ENCODE assay signal across 12 mouse cellular contexts in the genomic region with DNA sequence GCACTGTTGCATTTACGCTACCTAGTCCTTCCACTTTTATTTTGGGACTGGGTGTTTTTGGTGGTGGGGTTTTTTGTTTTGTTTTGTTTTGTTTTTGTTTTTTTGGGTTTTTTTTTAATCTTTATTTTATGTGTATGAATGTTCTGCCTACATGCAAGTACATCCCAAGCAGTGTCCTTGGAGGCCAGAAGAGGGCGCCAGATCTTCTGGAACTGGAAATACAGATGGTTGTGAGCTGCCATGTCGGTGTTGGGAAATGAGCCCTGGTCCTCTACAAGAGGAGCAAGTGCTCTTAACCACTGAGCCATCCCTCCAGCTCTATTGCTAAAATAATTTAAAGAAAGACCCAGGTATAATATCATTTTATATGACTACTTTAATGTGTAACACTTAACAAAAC. TPM values are rescaled to one million over a fixed set of nuclear protein-coding genes. Genes with fewer than 3 reads are reported as not detected.
DNase-seq lines count a peak whose midpoint lies in the region; ATAC-seq and TF ChIP-seq lines count a peak whose summit lies in the region.
"Had no signal": no experiment of that assay in that cellular context is flagged by ENCODE, and none has a peak within 500 bp of the region (broad histone marks: within the 10 kb centered on the region; RNA-seq: fewer than 3 reads in every experiment).

No protein-coding gene starts in this region.

- H3K9ac ChIP-seq in stomach, postnatal 0 days (ENCODE audit: low read length) = no peak overlapping the region
- H3K9ac ChIP-seq in forebrain, embryonic 13.5 days = no peak overlapping the region
- H3K9ac ChIP-seq: hindbrain, embryonic 15.5 days had no signal

- no peaks in the 10 kb centered on the region for H3K4me1 ChIP-seq in bone marrow macrophage, adult 2 months (ENCODE audit: control insufficient read depth, insufficient read depth, low read length)
- no peaks in the 10 kb centered on the region for H3K4me1 ChIP-seq in stomach, postnatal 0 days (replicated peaks; ENCODE audit: control insufficient read depth, insufficient read depth)
- H3K4me1 ChIP-seq in forebrain, embryonic 13.5 days = peaks cover 6% of the 10 kb centered on the region; the same call in 1 of the 2 replicates

- peak; percentile 49 for TF ChIP-seq CTCF in gastrocnemius, adult 2 months (IDR thresholded peaks at IDR 0.05)
- peak; percentile 45; the same call in 1 of the 2 replicates for TF ChIP-seq CTCF in bone marrow macrophage, adult 2 months (IDR thresholded peaks at IDR 0.05; ENCODE audit: low read depth, low read length)
- TF ChIP-seq CTCF in stomach, postnatal 0 days (IDR thresholded peaks at IDR 0.05; ENCODE audit: low read depth) = peak; percentile 53

- no peaks in the 10 kb centered on the region for H3K36me3 ChIP-seq in stomach, postnatal 0 days (ENCODE audit: control insufficient read depth, insufficient read depth, low read length)
- peaks cover 19% of the 10 kb centered on the region for H3K36me3 ChIP-seq in forebrain, embryonic 13.5 days (ENCODE audit: poor library complexity, severe bottlenecking)

- intact Hi-C loops in gastrocnemius, adult 2 months (cut with DNase I) = no loop called here
- intact Hi-C loops in left cerebral cortex, postnatal 25 days (cut with DNase I) = no loop called here

- no peak overlapping the region for H3K4me2 ChIP-seq in stomach, postnatal 0 days (replicated peaks; ENCODE audit: low read depth)
- H3K4me2 ChIP-seq in forebrain, embryonic 13.5 days = no peak overlapping the region
- H3K4me2 ChIP-seq: hindbrain, embryonic 15.5 days had no signal

- no peaks in the 10 kb centered on the region for H3K27me3 ChIP-seq in stomach, postnatal 0 days (ENCODE audit: control insufficient read depth, insufficient read depth, low read length)
- no peaks in the 10 kb centered on the region for H3K27me3 ChIP-seq in forebrain, embryonic 13.5 days
- H3K27me3 ChIP-seq: hindbrain, embryonic 15.5 days had no signal

- no peak for ATAC-seq in stomach, postnatal 0 days (ENCODE audit: low FRiP score, low TSS enrichment)
- ATAC-seq in forebrain, embryonic 13.5 days = no peak

- no peak for DNase-seq in gastrocnemius, adult 2 months
- no peak for DNase-seq in gastrocnemius, postnatal 25 days
- DNase-seq in spleen, adult 12 weeks (ENCODE audit: low spot score) = peak; percentile 23
- no peak for DNase-seq in spleen, adult 18-20 months
- DNase-seq in stomach, postnatal 0 days (ENCODE audit: low spot score) = no peak
- no peak for DNase-seq in left cerebral cortex, postnatal 25 days (ENCODE audit: low spot score in 2 of 2)

- H3K4me3 ChIP-seq in gastrocnemius, adult 2 months = no peak overlapping the region
- H3K4me3 ChIP-seq in bone marrow macrophage, adult 2 months (ENCODE audit: insufficient read depth, low read length) = no peak overlapping the region
- no peak overlapping the region for H3K4me3 ChIP-seq in stomach, postnatal 0 days (ENCODE audit: low read depth, low read length)
- no peak overlapping the region for H3K4me3 ChIP-seq in forebrain, embryonic 13.5 days
- H3K4me3 ChIP-seq: hindbrain, embryonic 15.5 days had no signal

- H3K9me3 ChIP-seq in stomach, postnatal 0 days (ENCODE audit: control insufficient read depth, low read length) = no peaks in the 10 kb centered on the region
- no peaks in the 10 kb centered on the region for H3K9me3 ChIP-seq in forebrain, embryonic 13.5 days (replicated peaks)
- H3K9me3 ChIP-seq: hindbrain, embryonic 15.5 days had no signal

- H3K27ac ChIP-seq in gastrocnemius, adult 2 months = no peak overlapping the region
- H3K27ac ChIP-seq in bone marrow macrophage, adult 2 months (ENCODE audit: insufficient read depth, low read depth, low read length) = no peak overlapping the region
- no peak overlapping the region for H3K27ac ChIP-seq in stomach, postnatal 0 days (replicated peaks)
- no peak overlapping the region for H3K27ac ChIP-seq in forebrain, embryonic 13.5 days
- H3K27ac ChIP-seq: hindbrain, embryonic 15.5 days; macrophage had no signal

- TF ChIP-seq EP300 in stomach, postnatal 0 days (optimal IDR thresholded peaks at IDR 0.05) = no peak

- WGBS in stomach, postnatal 0 days = 55% methylated on average over 3 of the region's 3 CpGs
- 55% methylated on average over 3 of the region's 3 CpGs for WGBS in forebrain, embryonic 13.5 days

- TF ChIP-seq POLR2A in bone marrow macrophage, adult 2 months (IDR thresholded peaks at IDR 0.05; ENCODE audit: borderline replicate concordance, low read depth, low read length) = no peak

RNA-seq across cellular contexts. Expression of a gene that starts 16.5 kb away (rescaled TPM):
- total RNA-seq in gastrocnemius, adult 2 months (2021) = 10 to 100 TPM; 25.8 to 27.8 TPM
- total RNA-seq in gastrocnemius, postnatal 25 days (2021) = 10 to 100 TPM; 22.3 to 25.3 TPM
- 44.7 and 46.1 TPM in 2 replicates for polyA plus RNA-seq in bone marrow macrophage, adult 2 months (2012; ENCODE audit: insufficient read depth, insufficient read length, missing spikeins)
- 26.8 and 29.8 TPM in 2 replicates for polyA plus RNA-seq in stomach, postnatal 0 days (2015; fragmentation: Nextera tagmentation; extraction: Ambion mirVana)
- 19.4 and 20.3 TPM in 2 replicates for polyA plus RNA-seq in forebrain, embryonic 13.5 days (2015; fragmentation: Nextera tagmentation; extraction: Ambion mirVana)
- total RNA-seq in left cerebral cortex, postnatal 25 days (2021) = 10 to 100 TPM; 58.7 to 62.3 TPM

RNA-seq across cellular contexts. Expression of a gene that starts 24.0 kb away (rescaled TPM):
- 10 to 100 TPM; 41.0 to 46.7 TPM for total RNA-seq in gastrocnemius, adult 2 months (2021)
- total RNA-seq in gastrocnemius, postnatal 25 days (2021) = 10 to 100 TPM; 38.6 to 45.3 TPM
- 89.5 and 91.7 TPM in 2 replicates for polyA plus RNA-seq in bone marrow macrophage, adult 2 months (2012; ENCODE audit: insufficient read depth, insufficient read length, missing spikeins)
- 310 and 318 TPM in 2 replicates for polyA plus RNA-seq in stomach, postnatal 0 days (2015; fragmentation: Nextera tagmentation; extraction: Ambion mirVana)
- polyA plus RNA-seq in forebrain, embryonic 13.5 days (2015; fragmentation: Nextera tagmentation; extraction: Ambion mirVana) = 164 and 171 TPM in 2 replicates
- 10 to 100 TPM; 57.5 to 71.9 TPM for total RNA-seq in left cerebral cortex, postnatal 25 days (2021)

RNA-seq across cellular contexts. Expression of a gene that starts 27.6 kb away (rescaled TPM):
- not detected for total RNA-seq in gastrocnemius, adult 2 months (2021)
- not detected for total RNA-seq in gastrocnemius, postnatal 25 days (2021)
- not detected in 2 replicates for polyA plus RNA-seq in bone marrow macrophage, adult 2 months (2012; ENCODE audit: insufficient read depth, insufficient read length, missing spikeins)
- 0.21 and 0.23 TPM in 2 replicates for polyA plus RNA-seq in stomach, postnatal 0 days (2015; fragmentation: Nextera tagmentation; extraction: Ambion mirVana)
- polyA plus RNA-seq in forebrain, embryonic 13.5 days (2015; fragmentation: Nextera tagmentation; extraction: Ambion mirVana) = 5.1 and 5.8 TPM in 2 replicates
- 10 to 100 TPM; 37.2 to 38.8 TPM for total RNA-seq in left cerebral cortex, postnatal 25 days (2021)
- total RNA-seq: gastrocnemius, adult 8-10 months; neutrophil, adult 5-6 weeks had no signal

RNA-seq across cellular contexts. Expression of a gene that starts 31.9 kb away (rescaled TPM):
- total RNA-seq in gastrocnemius, adult 2 months (2021) = not detected
- total RNA-seq in gastrocnemius, postnatal 25 days (2021) = not detected
- polyA plus RNA-seq in bone marrow macrophage, adult 2 months (2012; ENCODE audit: insufficient read depth, insufficient read length, missing spikeins) = not detected in 2 replicates
- 2.7 and 4.4 TPM in 2 replicates for polyA plus RNA-seq in stomach, postnatal 0 days (2015; fragmentation: Nextera tagmentation; extraction: Ambion mirVana)
- polyA plus RNA-seq in forebrain, embryonic 13.5 days (2015; fragmentation: Nextera tagmentation; extraction: Ambion mirVana) = 0.35 and 0.54 TPM in 2 replicates
- not detected for total RNA-seq in left cerebral cortex, postnatal 25 days (2021)
- total RNA-seq: gastrocnemius, adult 8-10 months; neutrophil, adult 5-6 weeks had no signal
- polyA plus RNA-seq: macrophage had no signal

RNA-seq across cellular contexts. Expression of a gene that starts 51.8 kb away (rescaled TPM):
- 10 to 100 TPM in 1 of 2 experiments, 1 to 10 TPM in 1; 9.9 to 21.3 TPM for total RNA-seq in gastrocnemius, adult 2 months (2021)
- total RNA-seq in gastrocnemius, postnatal 25 days (2021) = 10 to 100 TPM in 1 of 2 experiments, 1 to 10 TPM in 1; 5.9 to 12.4 TPM
- polyA plus RNA-seq in bone marrow macrophage, adult 2 months (2012; ENCODE audit: insufficient read depth, insufficient read length, missing spikeins) = 3.7 and 3.9 TPM in 2 replicates
- polyA plus RNA-seq in stomach, postnatal 0 days (2015; fragmentation: Nextera tagmentation; extraction: Ambion mirVana) = 12.2 and 14.3 TPM in 2 replicates
- polyA plus RNA-seq in forebrain, embryonic 13.5 days (2015; fragmentation: Nextera tagmentation; extraction: Ambion mirVana) = 1.6 and 2.0 TPM in 2 replicates
- 1 to 10 TPM in 1 of 2 experiments, under 1 TPM in 1; 0.96 to 1.3 TPM for total RNA-seq in left cerebral cortex, postnatal 25 days (2021)
- total RNA-seq: neutrophil, adult 5-6 weeks had no signal

Comparison
In these comparisons a context has a peak if more than half of its experiments do, and no peak if none do; other contexts are left out.
1. RNA of a gene that starts 27.6 kb away (total RNA-seq): 37.2 to 38.8 TPM in left cerebral cortex, postnatal 25 days; not detected in gastrocnemius, adult 2 months and not detected in gastrocnemius, postnatal 25 days; every median in the first group is over 10 times any median in the second.
2. Peak in every context shown above with its lines, with median percentiles within 50 percentile points of each other: CTCF ChIP-seq.